8 mouse cellular contexts compared by ENCODE assay signal in the genomic region with DNA sequence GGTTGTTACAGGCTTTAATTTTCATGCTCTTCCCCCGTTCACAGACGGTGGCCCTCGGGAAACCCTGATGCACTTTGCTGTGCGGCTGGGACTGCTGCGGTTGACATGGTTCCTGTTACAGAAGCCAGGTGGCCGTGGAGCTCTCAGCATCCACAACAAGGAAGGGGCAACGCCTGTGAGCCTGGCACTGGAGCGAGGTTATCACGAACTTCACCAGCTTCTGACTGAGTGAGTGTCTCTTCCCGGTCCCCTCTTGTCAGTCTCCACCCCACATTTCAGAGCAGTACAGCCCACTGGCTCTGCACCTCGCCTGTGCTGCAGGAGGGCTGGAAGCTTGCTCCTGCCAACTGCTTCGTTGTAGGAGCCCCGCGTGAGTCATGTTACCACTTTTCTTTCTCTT.
A peak's percentile ranks its signal among the peaks of the same experiment; 100 is the strongest.
DNase-seq lines count a peak whose midpoint lies in the region; ATAC-seq and TF ChIP-seq lines count a peak whose summit lies in the region.

No protein-coding gene starts in this region.

- H3K9ac ChIP-seq in heart, adult 2 months (ENCODE audit: low read depth, low read length): peak overlapping the region; percentile 35; the same call in 1 of the 2 replicates
- no peak overlapping the region for H3K9ac ChIP-seq in embryonic facial prominence, embryonic 12.5 days
- H3K9ac ChIP-seq in liver, postnatal 0 days (replicated peaks): peak overlapping the region; percentile 53

- 0 out of 2 replicates have a peak overlapping the region, but pooled peaks have one; percentile 4 for H3K4me2 ChIP-seq in embryonic facial prominence, embryonic 12.5 days (replicated peaks)
- peak overlapping the region; percentile 67 for H3K4me2 ChIP-seq in liver, postnatal 0 days (ENCODE audit: low read depth, low read length)

- peaks cover 13% of the 10 kb centered on the region for H3K4me1 ChIP-seq in heart, adult 2 months (ENCODE audit: control insufficient read depth, insufficient read depth, low read length)
- 0 out of 2 replicates have a peak, but pooled peaks cover 4% of the 10 kb centered on the region for H3K4me1 ChIP-seq in embryonic facial prominence, embryonic 12.5 days
- peaks cover 32% of the 10 kb centered on the region for H3K4me1 ChIP-seq in liver, postnatal 0 days (ENCODE audit: insufficient read depth)

- no peak for TF ChIP-seq EP300 in heart, adult 2 months (IDR thresholded peaks at IDR 0.05; ENCODE audit: insufficient read depth, low read depth, low read length)
- TF ChIP-seq EP300 in liver, postnatal 0 days (IDR thresholded peaks at IDR 0.05; ENCODE audit: low read depth): no peak

- 11% methylated on average over 14 of the region's 14 CpGs for WGBS in heart, adult 2 months
- WGBS in embryonic facial prominence, embryonic 12.5 days: 60% methylated on average over 14 of the region's 14 CpGs
- 28% methylated on average over 14 of the region's 14 CpGs for WGBS in liver, postnatal 0 days (ENCODE audit: insufficient replicate concordance)

- H3K9me3 ChIP-seq in embryonic facial prominence, embryonic 12.5 days: no peaks in the 10 kb centered on the region
- no peaks in the 10 kb centered on the region for H3K9me3 ChIP-seq in liver, postnatal 0 days (ENCODE audit: low read length)

- TF ChIP-seq CTCF in heart, adult 2 months (IDR thresholded peaks at IDR 0.05): peak; percentile 11; the same call in 1 of the 2 replicates
- TF ChIP-seq CTCF in liver, postnatal 0 days (IDR thresholded peaks at IDR 0.05; ENCODE audit: low read depth): peak; percentile 37; the same call in 1 of the 2 replicates

- TF ChIP-seq POLR2A in heart, adult 2 months (IDR thresholded peaks at IDR 0.05; ENCODE audit: insufficient read depth, low read depth, low read length): no peak

- peaks cover 23% of the 10 kb centered on the region for H3K36me3 ChIP-seq in heart, adult 2 months (ENCODE audit: control insufficient read depth, insufficient read depth, low read length)
- H3K36me3 ChIP-seq in embryonic facial prominence, embryonic 12.5 days: peaks cover 12% of the 10 kb centered on the region
- H3K36me3 ChIP-seq in liver, postnatal 0 days (replicated peaks; ENCODE audit: insufficient read depth, low read length): 0 out of 2 replicates have a peak, but pooled peaks cover 3% of the 10 kb centered on the region

- intact Hi-C loops in heart, adult 2 months (cut with DNase I): no loop called here
- intact Hi-C loops in heart, postnatal 25 days (cut with DNase I): no loop called here

- H3K4me3 ChIP-seq in heart, adult 2 months: no peak overlapping the region
- H3K4me3 ChIP-seq in embryonic facial prominence, embryonic 12.5 days: no peak overlapping the region
- peak overlapping the region; percentile 47 for H3K4me3 ChIP-seq in liver, postnatal 0 days (ENCODE audit: low read depth, low read length)

- peak in 1 of 2 experiments; percentile 58 for DNase-seq in heart, adult 2 months
- DNase-seq in heart, postnatal 25 days (ENCODE audit: low spot score): no peak
- peak; percentile 71 for DNase-seq in liver, postnatal 0 days
- DNase-seq in spleen, postnatal 4 days (ENCODE audit: low spot score in 2 of 2): peak; percentile 70 to 84
- DNase-seq in cerebellum, adult 9-11 months: no peak
- no peak for DNase-seq in cerebellum, adult 8-10 months
- DNase-seq in cerebellum, postnatal 10 days: no peak

- H3K79me2 ChIP-seq in heart, adult 2 months (replicated peaks; ENCODE audit: control insufficient read depth, insufficient read depth, low read length): no peaks in the 10 kb centered on the region; the same call in 1 of the 2 replicates

- peak overlapping the region; percentile 29 for H3K27ac ChIP-seq in heart, adult 2 months
- H3K27ac ChIP-seq in embryonic facial prominence, embryonic 12.5 days: peak overlapping the region; percentile 69
- H3K27ac ChIP-seq in liver, postnatal 0 days (ENCODE audit: low read depth): peak overlapping the region; percentile 87

- no peaks in the 10 kb centered on the region for H3K27me3 ChIP-seq in heart, adult 2 months (ENCODE audit: control insufficient read depth, insufficient read depth, low read length)
- no peaks in the 10 kb centered on the region for H3K27me3 ChIP-seq in embryonic facial prominence, embryonic 12.5 days
- H3K27me3 ChIP-seq in liver, postnatal 0 days (ENCODE audit: insufficient read depth, low read length): no peaks in the 10 kb centered on the region

- no peak for ATAC-seq in embryonic facial prominence, embryonic 12.5 days (ENCODE audit: insufficient number of reproducible peaks, insufficient read depth, low FRiP score, low TSS enrichment)
- ATAC-seq in liver, postnatal 0 days: peak; percentile 79

Comparison
In these comparisons a context has a peak if more than half of its experiments do, and no peak if none do; other contexts are left out.
1. DNase-seq: peak in liver, postnatal 0 days (single experiment) and spleen, postnatal 4 days (2 of 2); none in heart, postnatal 25 days (single experiment), cerebellum, adult 9-11 months (single experiment), cerebellum, adult 8-10 months (single experiment) and cerebellum, postnatal 10 days (0 of 2).
2. H3K27ac ChIP-seq: peak in every context shown above with its lines; median percentile 87 in liver, postnatal 0 days; 69 in embryonic facial prominence, embryonic 12.5 days; 29 in heart, adult 2 months.